Mouse (Mus musculus) liver, adult 2 months (tissue): ENCODE results near the gene Setdb2.

Experiments
- CTCF ChIP-seq: fragments of 200-500 bp; IDR thresholded peaks from 2 replicates; pipeline ENCODE4 v1.5.1; 2011; ENCODE audit warnings: low read depth, low read length, control low read depth
- POLR2A ChIP-seq: fragments of 200-500 bp; IDR thresholded peaks from 2 replicates; pipeline ENCODE4 v1.6.1; 2011; ENCODE audit warnings: low read length, control low read depth; ENCODE audit not compliant: insufficient read depth; ENCODE audit errors: extremely low read depth

GRCm38 (mm10) chr14:59466503-59466902, 25.8 kb upstream of the Setdb2 start:
- TF ChIP-seq POLR2A: no peak
- TF ChIP-seq CTCF: no peak
